Mouse (Mus musculus) T-cell, adult 2 months (primary cell): ENCODE measurements around the gene Ndufs3.
"Not testable (repeated sequence)": the region's sequence is repeated elsewhere in the genome, so short reads cannot be mapped to it uniquely, and the experiment has no call there.

Experiments
- DNase-seq: peaks from one replicate; pipeline ENCODE4 v3.0.0; 2022; ENCODE audit warnings: low spot score

The Ndufs3 gene

GRCm38 (mm10) chr2:90906721-90907120 is 2.1 kb upstream of the Ndufs3 start:
- no peak for DNase-seq

GRCm38 (mm10) chr2:90904856-90905224 is 213 bp upstream of the Ndufs3 start:
- no peak for DNase-seq

GRCm38 (mm10) chr2:90903398-90903797 is 1.2 kb downstream of the Ndufs3 start:
- no peak for DNase-seq

GRCm38 (mm10) chr2:90894299-90894677 is 10.3 kb downstream of the Ndufs3 start:
- DNase-seq: not testable (repeated sequence)

GRCm38 (mm10) chr2:90893673-90894298 is 10.8 kb downstream of the Ndufs3 start:
- no peak for DNase-seq

- peak; percentile 52 for DNase-seq
These were observed 14.8 kb downstream of the Ndufs3 start for GRCm38 (mm10) chr2:90889550-90890548.

GRCm38 (mm10) chr2:90887627-90888026 is 17.0 kb downstream of the Ndufs3 start:
- DNase-seq: no peak

- no peak for DNase-seq
These were observed 18.2 kb downstream of the Ndufs3 start for GRCm38 (mm10) chr2:90886436-90886835.

GRCm38 (mm10) chr2:90885218-90886041 is 19.2 kb downstream of the Ndufs3 start, which contains the start of gene C1qtnf4:
Gene C1qtnf4 (plus strand): TSS chr2:90885860.
- no peak for DNase-seq

GRCm38 (mm10) chr2:90881824-90882223 is 22.8 kb downstream of the Ndufs3 start:
- DNase-seq: no peak

GRCm38 (mm10) chr2:90880144-90880785 is 24.4 kb downstream of the Ndufs3 start:
- DNase-seq: no peak

GRCm38 (mm10) chr2:90879419-90879818 is 25.2 kb downstream of the Ndufs3 start:
- DNase-seq: no peak

- no peak for DNase-seq
These were observed 26.9 kb downstream of the Ndufs3 start for GRCm38 (mm10) chr2:90877584-90878259.

- no peak for DNase-seq
These were observed 29.4 kb downstream of the Ndufs3 start for GRCm38 (mm10) chr2:90875239-90875638.

- DNase-seq: no peak
These were observed 30.6 kb downstream of the Ndufs3 start for GRCm38 (mm10) chr2:90874025-90874424.

GRCm38 (mm10) chr2:90871180-90871961 is 33.3 kb downstream of the Ndufs3 start:
- no peak for DNase-seq

- no peak for DNase-seq
These were observed 34.5 kb downstream of the Ndufs3 start for GRCm38 (mm10) chr2:90870136-90870601.

GRCm38 (mm10) chr2:90866524-90866923 is 38.1 kb downstream of the Ndufs3 start:
- peak; percentile 67 for DNase-seq

GRCm38 (mm10) chr2:90864184-90864583 is 40.4 kb downstream of the Ndufs3 start:
- DNase-seq: no peak

- DNase-seq: no peak
These were observed 43.1 kb downstream of the Ndufs3 start for GRCm38 (mm10) chr2:90861486-90861885.
